In the genomic region with DNA sequence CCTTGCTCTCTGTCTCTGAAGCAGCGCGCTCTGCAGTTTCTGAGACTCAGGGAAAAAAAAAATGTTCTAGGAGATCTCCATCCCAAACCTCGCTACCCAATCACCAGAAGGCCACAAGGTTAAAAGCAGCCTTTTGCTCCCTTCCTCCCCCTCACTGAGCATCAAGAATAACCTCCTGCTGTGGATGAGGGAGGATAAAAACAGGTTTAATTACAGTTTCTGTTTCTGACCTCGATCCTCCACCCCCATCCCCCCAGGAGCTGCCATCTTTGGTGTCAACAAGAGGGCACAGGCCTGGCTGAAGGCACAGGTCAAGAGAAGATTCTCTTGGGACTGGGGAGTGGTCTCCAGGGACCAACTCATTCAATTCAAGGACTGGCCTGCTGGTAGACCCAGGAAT, we compare ENCODE assay signal across 17 mouse cellular contexts.
"Had no signal": no experiment of that assay in that cellular context is flagged by ENCODE, and none has a peak within 500 bp of the region (broad histone marks: within the 10 kb centered on the region; RNA-seq: fewer than 3 reads in every experiment).

No protein-coding gene starts in this region.

- H3K4me1 ChIP-seq: midbrain, embryonic 15.5 days had no signal

- H3K9ac ChIP-seq: lung, embryonic 14.5 days; midbrain, embryonic 13.5 days; midbrain, embryonic 15.5 days; neural tube, embryonic 12.5 days had no signal

- ATAC-seq: midbrain, embryonic 13.5 days; midbrain, embryonic 15.5 days had no signal

- H3K4me3 ChIP-seq: megakaryocyte, embryonic 14.5 days; midbrain, embryonic 13.5 days; midbrain, embryonic 15.5 days; neural tube, embryonic 12.5 days had no signal

- H3K27me3 ChIP-seq: midbrain, embryonic 13.5 days; midbrain, embryonic 15.5 days; neural tube, embryonic 12.5 days had no signal

- H3K36me3 ChIP-seq: midbrain, embryonic 13.5 days; midbrain, embryonic 15.5 days; neural tube, embryonic 12.5 days had no signal

- H3K27ac ChIP-seq: macrophage; midbrain, embryonic 13.5 days; midbrain, embryonic 15.5 days; neural tube, embryonic 12.5 days had no signal

- H3K4me2 ChIP-seq: lung, embryonic 14.5 days; midbrain, embryonic 11.5 days; midbrain, embryonic 13.5 days; midbrain, embryonic 15.5 days; neural tube, embryonic 12.5 days had no signal

- H3K9me3 ChIP-seq: megakaryocyte, embryonic 14.5 days; midbrain, embryonic 13.5 days; midbrain, embryonic 15.5 days; neural tube, embryonic 12.5 days had no signal

- DNase-seq: lung, adult 18-20 months; lung, embryonic 14.5 days; lung, postnatal 14 days; lung, postnatal 36 days; right cerebral cortex, adult 18-20 months; right cerebral cortex, postnatal 25 days; right cerebral cortex, postnatal 4 days; spleen, adult 18-20 months; thymus, adult 18-20 months; thymus, postnatal 14 days; thymus, postnatal 36 days had no signal
